Comparison of ENCODE assay signal across 8 mouse cellular contexts in the genomic region with DNA sequence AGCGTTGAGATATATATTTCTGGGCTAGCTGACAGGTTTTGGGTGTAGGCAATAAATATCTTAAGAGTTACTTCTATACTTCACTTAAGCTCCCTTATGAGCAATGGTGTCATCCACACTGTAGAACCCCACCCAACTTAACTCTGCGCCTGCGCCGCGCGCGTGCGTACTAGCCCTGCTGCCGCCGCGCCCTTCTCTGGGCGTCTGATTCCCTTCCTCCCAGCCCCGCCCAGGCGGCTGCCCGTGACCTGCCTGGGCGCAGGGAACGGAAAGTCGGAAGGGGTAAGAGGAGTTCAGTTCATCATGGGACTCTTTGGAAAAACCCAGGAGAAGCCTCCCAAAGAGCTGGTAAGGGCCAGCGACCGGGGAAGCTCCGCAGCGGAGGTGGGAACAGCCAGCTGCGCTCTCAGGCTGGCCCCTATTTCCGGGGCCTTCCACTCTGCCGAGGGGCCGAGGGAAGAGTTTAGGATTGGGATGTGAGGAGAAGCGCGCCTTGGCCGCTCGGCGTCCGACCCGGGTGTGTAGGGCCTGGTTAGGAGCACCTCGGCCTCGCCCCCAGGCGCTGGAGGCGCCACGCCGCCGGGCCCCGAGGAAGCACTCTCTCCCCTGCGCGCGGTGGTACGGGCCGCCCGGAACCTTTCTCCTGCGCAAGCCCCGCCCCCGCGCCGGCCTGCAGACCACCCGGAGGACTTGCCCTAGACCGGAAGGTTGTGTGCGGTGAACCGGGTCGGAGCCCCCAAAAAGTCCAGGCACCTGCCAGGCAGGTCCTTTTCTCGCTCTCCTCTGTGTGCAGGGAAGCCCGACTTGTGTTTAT. TPM values are rescaled to one million over a fixed set of nuclear protein-coding genes. Genes with fewer than 3 reads are reported as not detected.
A peak's percentile ranks its signal among the peaks of the same experiment; 100 is the strongest.
DNase-seq lines count a peak whose midpoint lies in the region; ATAC-seq and TF ChIP-seq lines count a peak whose summit lies in the region.

A gene (plus strand): TSS at position 112 of the 814 bp plus-strand sequence.

- WGBS in bone marrow, adult 2 months, result under 1% methylated on average over 59 of the region's 59 CpGs
- under 1% methylated on average over 59 of the region's 59 CpGs for WGBS in embryonic facial prominence, embryonic 15.5 days
- WGBS in kidney, embryonic 14.5 days, result under 1% methylated on average over 54 of the region's 59 CpGs
- under 1% methylated on average over 59 of the region's 59 CpGs for WGBS in limb, embryonic 15.5 days

- peak within 1 kb of the TSS; percentile 86 for H3K9ac ChIP-seq in embryonic facial prominence, embryonic 15.5 days
- peak within 1 kb of the TSS; percentile 96 for H3K9ac ChIP-seq in kidney, embryonic 14.5 days (ENCODE audit: low read depth, low read length)
- H3K9ac ChIP-seq in limb, embryonic 15.5 days, result peak within 1 kb of the TSS; percentile 83

- TF ChIP-seq CTCF in bone marrow, adult 2 months (IDR thresholded peaks at IDR 0.05; ENCODE audit: control insufficient read depth, insufficient read depth, low read length), result no peak

- no peaks in the 10 kb centered on the region for H3K27me3 ChIP-seq in embryonic facial prominence, embryonic 15.5 days
- H3K27me3 ChIP-seq in kidney, embryonic 14.5 days (ENCODE audit: control insufficient read depth, insufficient read depth, low read length), result peaks cover 3% of the 10 kb centered on the region; the same call in 1 of the 2 replicates
- H3K27me3 ChIP-seq in limb, embryonic 15.5 days, result no peaks in the 10 kb centered on the region

- peak; percentile 58; the same call in 1 of the 2 replicates for TF ChIP-seq POLR2A in bone marrow, adult 2 months (IDR thresholded peaks at IDR 0.05; ENCODE audit: borderline replicate concordance, control insufficient read depth, low read depth, low read length)

- ATAC-seq in embryonic facial prominence, embryonic 15.5 days (ENCODE audit: insufficient number of reproducible peaks, low FRiP score, low TSS enrichment, low read depth), result peak; percentile 98
- ATAC-seq in kidney, embryonic 14.5 days (ENCODE audit: low FRiP score, low TSS enrichment), result peak; percentile 99
- ATAC-seq in limb, embryonic 15.5 days (ENCODE audit: insufficient number of reproducible peaks, low FRiP score, low TSS enrichment, low read depth), result peak; percentile 95

- H3K36me3 ChIP-seq in embryonic facial prominence, embryonic 15.5 days, result 0 out of 2 replicates have a peak, but pooled peaks cover 2% of the 10 kb centered on the region
- 0 out of 2 replicates have a peak, but pooled peaks cover 2% of the 10 kb centered on the region for H3K36me3 ChIP-seq in kidney, embryonic 14.5 days (ENCODE audit: control insufficient read depth, insufficient read depth, low read length)
- no peaks in the 10 kb centered on the region for H3K36me3 ChIP-seq in limb, embryonic 15.5 days

- peak within 1 kb of the TSS; percentile 58 for H3K4me2 ChIP-seq in embryonic facial prominence, embryonic 15.5 days (replicated peaks)
- H3K4me2 ChIP-seq in kidney, embryonic 14.5 days (replicated peaks; ENCODE audit: low read depth, low read length), result peak within 1 kb of the TSS; percentile 61
- H3K4me2 ChIP-seq in limb, embryonic 15.5 days, result peak within 1 kb of the TSS; percentile 53

- H3K9me3 ChIP-seq in embryonic facial prominence, embryonic 15.5 days (replicated peaks), result no peaks in the 10 kb centered on the region
- H3K9me3 ChIP-seq in kidney, embryonic 14.5 days (ENCODE audit: control insufficient read depth, low read length), result no peaks in the 10 kb centered on the region
- no peaks in the 10 kb centered on the region for H3K9me3 ChIP-seq in limb, embryonic 15.5 days

- H3K4me1 ChIP-seq in bone marrow, adult 2 months (ENCODE audit: control insufficient read depth, insufficient read depth, low read length), result no peaks in the 10 kb centered on the region; the same call in 1 of the 2 replicates
- peaks cover 6% of the 10 kb centered on the region; the same call in 1 of the 2 replicates for H3K4me1 ChIP-seq in embryonic facial prominence, embryonic 15.5 days
- no peaks in the 10 kb centered on the region for H3K4me1 ChIP-seq in kidney, embryonic 14.5 days (ENCODE audit: control insufficient read depth, insufficient read depth, low read length)
- peaks cover 2% of the 10 kb centered on the region for H3K4me1 ChIP-seq in limb, embryonic 15.5 days

- DNase-seq in 416B (ENCODE audit: low read depth), result peak; percentile 92
- DNase-seq in heart, adult 9 months (ENCODE audit: low spot score in 2 of 2), result peak; percentile 97 to 98
- DNase-seq in monocyte, adult 2 months (ENCODE audit: low read depth in 1 of 2, low spot score in 2 of 2), result peak; percentile 92 to 96
- DNase-seq in spleen, postnatal 36 days (ENCODE audit: low spot score in 2 of 2), result peak; percentile 95 to 96

- H3K27ac ChIP-seq in bone marrow, adult 2 months (ENCODE audit: control insufficient read depth, insufficient read depth, low read depth, low read length, poor library complexity), result peak within 1 kb of the TSS; percentile 96
- H3K27ac ChIP-seq in embryonic facial prominence, embryonic 15.5 days (replicated peaks), result peak within 1 kb of the TSS; percentile 98
- peak within 1 kb of the TSS; percentile 99 for H3K27ac ChIP-seq in kidney, embryonic 14.5 days (ENCODE audit: low read depth, low read length)
- peak within 1 kb of the TSS; percentile 98 for H3K27ac ChIP-seq in limb, embryonic 15.5 days

- H3K4me3 ChIP-seq in bone marrow, adult 2 months (replicated peaks; ENCODE audit: control insufficient read depth, low read depth, low read length), result peak within 1 kb of the TSS; percentile 94
- peak within 1 kb of the TSS; percentile 80 for H3K4me3 ChIP-seq in embryonic facial prominence, embryonic 15.5 days (replicated peaks)
- peak within 1 kb of the TSS; percentile 82 for H3K4me3 ChIP-seq in kidney, embryonic 14.5 days (ENCODE audit: low read length)
- H3K4me3 ChIP-seq in limb, embryonic 15.5 days, result peak within 1 kb of the TSS; percentile 70

RNA-seq across cellular contexts. Expression of the gene that starts here (rescaled TPM):
- 142 and 180 TPM in 2 replicates for polyA plus RNA-seq in bone marrow, adult 2 months (2011; ENCODE audit: insufficient read depth, insufficient read length, low replicate concordance, missing spikeins)
- 69.3 and 79.1 TPM in 2 replicates for polyA plus RNA-seq in embryonic facial prominence, embryonic 15.5 days (2015; fragmentation: Nextera tagmentation; extraction: Ambion mirVana)
- 59.9 TPM in 2 replicates for polyA plus RNA-seq in kidney, embryonic 14.5 days (2014; fragmentation: Nextera tagmentation; extraction: Ambion mirVana)
- 70.0 and 71.7 TPM in 2 replicates for polyA plus RNA-seq in limb, embryonic 15.5 days (2015; fragmentation: Nextera tagmentation; extraction: Ambion mirVana)

Comparison
In these comparisons a context has a peak if more than half of its experiments do, and no peak if none do; other contexts are left out.
1. Peak in every context shown above with its lines: DNase-seq, ATAC-seq, H3K4me3 ChIP-seq and H3K27ac ChIP-seq.